Mouse (Mus musculus): ENCODE results near the gene Wdfy3. TPM values are rescaled to one million over a fixed set of nuclear protein-coding genes. Genes with fewer than 3 reads are reported as not detected.
A peak's percentile ranks its signal among the peaks of the same experiment; 100 is the strongest.
"Not testable (repeated sequence)": the region's sequence is repeated elsewhere in the genome, so short reads cannot be mapped to it uniquely, and the experiment has no call there.

Gene Wdfy3
- 8.0 and 9.3 TPM in 2 replicates for polyA plus RNA-seq (2015; fragmentation: Nextera tagmentation; extraction: Ambion mirVana)

- H3K27ac ChIP-seq (ENCODE audit: low read length), result peak within 1 kb of the TSS; percentile 91
- H3K4me1 ChIP-seq (ENCODE audit: control insufficient read depth, insufficient read depth, low read length), result peaks cover 10% of the 10 kb centered on the region; the same call in 1 of the 2 replicates
- peak within 1 kb of the TSS; percentile 98 for H3K9ac ChIP-seq (ENCODE audit: low read length)
- ATAC-seq (replicated peaks; ENCODE audit: extremely low read depth, insufficient read depth, low FRiP score), result peak; percentile 94
- H3K27me3 ChIP-seq (ENCODE audit: control insufficient read depth, insufficient read depth, low read length), result no peaks in the 10 kb centered on the region
- peak within 1 kb of the TSS; percentile 75 for H3K4me2 ChIP-seq (ENCODE audit: low read depth, low read length)
- no peaks in the 10 kb centered on the region for H3K36me3 ChIP-seq (ENCODE audit: control insufficient read depth, insufficient read depth)
- peak within 1 kb of the TSS; percentile 93 for H3K4me3 ChIP-seq (ENCODE audit: low read length)
- under 1% methylated on average over 56 of the region's 62 CpGs for WGBS
- no peaks in the 10 kb centered on the region for H3K9me3 ChIP-seq (replicated peaks; ENCODE audit: control insufficient read depth, low read length)
Measured at GRCm38 (mm10) chr5:102069767-102070413, at the start of gene Wdfy3. TSS of gene Wdfy3 (minus strand) at chr5:102069921.

GRCm38 (mm10) chr5:102113009-102113408 lies 43.3 kb upstream of the Wdfy3 start:
- no peaks in the 10 kb centered on the region for H3K9me3 ChIP-seq (replicated peaks; ENCODE audit: control insufficient read depth, low read length)
- peak overlapping the region; percentile 53 for H3K4me2 ChIP-seq (ENCODE audit: low read depth, low read length)
- no peak overlapping the region for H3K27ac ChIP-seq (ENCODE audit: low read length)
- no peaks in the 10 kb centered on the region for H3K36me3 ChIP-seq (ENCODE audit: control insufficient read depth, insufficient read depth)
- ATAC-seq (replicated peaks; ENCODE audit: extremely low read depth, insufficient read depth, low FRiP score), result 0 out of 2 replicates have a peak, but pooled peaks have one; percentile 18
- 16% methylated on average over 14 of the region's 14 CpGs for WGBS
- H3K27me3 ChIP-seq (ENCODE audit: control insufficient read depth, insufficient read depth, low read length), result no peaks in the 10 kb centered on the region
- peaks cover 3% of the 10 kb centered on the region; the same call in 1 of the 2 replicates for H3K4me1 ChIP-seq (ENCODE audit: control insufficient read depth, insufficient read depth, low read length)
- peak overlapping the region; percentile 28 for H3K4me3 ChIP-seq (ENCODE audit: low read length)
- H3K9ac ChIP-seq (ENCODE audit: low read length), result no peak overlapping the region

GRCm38 (mm10) chr5:102112034-102112433 lies 42.3 kb upstream of the Wdfy3 start:
- Histone ChIP-seq H3K9me3 (replicated peaks; ENCODE audit: control insufficient read depth, low read length) (no peaks in the 10 kb centered on the region), H3K9ac (ENCODE audit: low read length) (no peak overlapping the region), H3K4me1 (ENCODE audit: control insufficient read depth, insufficient read depth, low read length) (peaks cover 3% of the 10 kb centered on the region; the same call in 1 of the 2 replicates), H3K4me2 (ENCODE audit: low read depth, low read length) (no peak overlapping the region), H3K36me3 (ENCODE audit: control insufficient read depth, insufficient read depth) (no peaks in the 10 kb centered on the region), H3K4me3 (ENCODE audit: low read length) (no peak overlapping the region), H3K27me3 (ENCODE audit: control insufficient read depth, insufficient read depth, low read length) (no peaks in the 10 kb centered on the region), H3K27ac (ENCODE audit: low read length) (no peak overlapping the region)
- ATAC-seq (replicated peaks; ENCODE audit: extremely low read depth, insufficient read depth, low FRiP score), result no peak
- 61% methylated on average over 7 of the region's 7 CpGs for WGBS

- H3K9me3 ChIP-seq (replicated peaks; ENCODE audit: control insufficient read depth, low read length), result no peaks in the 10 kb centered on the region
- H3K4me3 ChIP-seq (ENCODE audit: low read length), result no peak overlapping the region
- no peak overlapping the region for H3K9ac ChIP-seq (ENCODE audit: low read length)
- no peak overlapping the region for H3K4me2 ChIP-seq (ENCODE audit: low read depth, low read length)
- 82% methylated on average over 7 of the region's 7 CpGs for WGBS
- H3K36me3 ChIP-seq (ENCODE audit: control insufficient read depth, insufficient read depth), result no peaks in the 10 kb centered on the region
- no peak for ATAC-seq (replicated peaks; ENCODE audit: extremely low read depth, insufficient read depth, low FRiP score)
- no peaks in the 10 kb centered on the region for H3K27me3 ChIP-seq (ENCODE audit: control insufficient read depth, insufficient read depth, low read length)
- no peak overlapping the region for H3K27ac ChIP-seq (ENCODE audit: low read length)
- peaks cover 3% of the 10 kb centered on the region; the same call in 1 of the 2 replicates for H3K4me1 ChIP-seq (ENCODE audit: control insufficient read depth, insufficient read depth, low read length)
Measured at GRCm38 (mm10) chr5:102110031-102110430, 40.3 kb upstream of the Wdfy3 start.

GRCm38 (mm10) chr5:102105919-102106318 lies 36.2 kb upstream of the Wdfy3 start:
- Histone ChIP-seq H3K36me3 (ENCODE audit: control insufficient read depth, insufficient read depth) (no peaks in the 10 kb centered on the region), H3K4me2 (ENCODE audit: low read depth, low read length) (no peak overlapping the region), H3K4me3 (ENCODE audit: low read length) (no peak overlapping the region), H3K9ac (ENCODE audit: low read length) (no peak overlapping the region), H3K9me3 (replicated peaks; ENCODE audit: control insufficient read depth, low read length) (no peaks in the 10 kb centered on the region), H3K4me1 (ENCODE audit: control insufficient read depth, insufficient read depth, low read length) (no peaks in the 10 kb centered on the region; the same call in 1 of the 2 replicates), H3K27ac (ENCODE audit: low read length) (no peak overlapping the region), H3K27me3 (ENCODE audit: control insufficient read depth, insufficient read depth, low read length) (no peaks in the 10 kb centered on the region)
- ATAC-seq (replicated peaks; ENCODE audit: extremely low read depth, insufficient read depth, low FRiP score), result no peak
- WGBS, result 73% methylated on average over 3 of the region's 3 CpGs

GRCm38 (mm10) chr5:102101815-102102214 lies 32.1 kb upstream of the Wdfy3 start:
- not testable (repeated sequence) for ATAC-seq (replicated peaks; ENCODE audit: extremely low read depth, insufficient read depth, low FRiP score); H3K4me3 ChIP-seq (ENCODE audit: low read length); H3K9ac ChIP-seq (ENCODE audit: low read length); H3K4me1 ChIP-seq (ENCODE audit: control insufficient read depth, insufficient read depth, low read length); H3K36me3 ChIP-seq (ENCODE audit: control insufficient read depth, insufficient read depth); H3K27me3 ChIP-seq (ENCODE audit: control insufficient read depth, insufficient read depth, low read length); H3K9me3 ChIP-seq (replicated peaks; ENCODE audit: control insufficient read depth, low read length); H3K4me2 ChIP-seq (ENCODE audit: low read depth, low read length); H3K27ac ChIP-seq (ENCODE audit: low read length)
- 66% methylated on average over 1 of the region's 1 CpGs for WGBS

- 71% methylated on average over 21 of the region's 21 CpGs for WGBS
- no peaks in the 10 kb centered on the region for H3K27me3 ChIP-seq (ENCODE audit: control insufficient read depth, insufficient read depth, low read length)
- H3K36me3 ChIP-seq (ENCODE audit: control insufficient read depth, insufficient read depth), result no peaks in the 10 kb centered on the region
- no peaks in the 10 kb centered on the region for H3K9me3 ChIP-seq (replicated peaks; ENCODE audit: control insufficient read depth, low read length)
- no peaks in the 10 kb centered on the region; the same call in 1 of the 2 replicates for H3K4me1 ChIP-seq (ENCODE audit: control insufficient read depth, insufficient read depth, low read length)
- ATAC-seq (replicated peaks; ENCODE audit: extremely low read depth, insufficient read depth, low FRiP score), result no peak
- H3K9ac ChIP-seq (ENCODE audit: low read length), result no peak overlapping the region
- H3K27ac ChIP-seq (ENCODE audit: low read length), result no peak overlapping the region
- no peak overlapping the region for H3K4me3 ChIP-seq (ENCODE audit: low read length)
- H3K4me2 ChIP-seq (ENCODE audit: low read depth, low read length), result no peak overlapping the region
Measured at GRCm38 (mm10) chr5:102100246-102101241, 30.8 kb upstream of the Wdfy3 start.

GRCm38 (mm10) chr5:102095576-102095975 lies 25.9 kb upstream of the Wdfy3 start:
- H3K36me3 ChIP-seq (ENCODE audit: control insufficient read depth, insufficient read depth), result no peaks in the 10 kb centered on the region
- H3K27me3 ChIP-seq (ENCODE audit: control insufficient read depth, insufficient read depth, low read length), result no peaks in the 10 kb centered on the region
- H3K9ac ChIP-seq (ENCODE audit: low read length), result no peak overlapping the region
- no peak overlapping the region for H3K4me2 ChIP-seq (ENCODE audit: low read depth, low read length)
- 83% methylated on average over 4 of the region's 4 CpGs for WGBS
- ATAC-seq (replicated peaks; ENCODE audit: extremely low read depth, insufficient read depth, low FRiP score), result no peak
- H3K4me3 ChIP-seq (ENCODE audit: low read length), result no peak overlapping the region
- no peak overlapping the region for H3K27ac ChIP-seq (ENCODE audit: low read length)
- no peaks in the 10 kb centered on the region for H3K9me3 ChIP-seq (replicated peaks; ENCODE audit: control insufficient read depth, low read length)
- H3K4me1 ChIP-seq (ENCODE audit: control insufficient read depth, insufficient read depth, low read length), result no peaks in the 10 kb centered on the region

- no peak overlapping the region for H3K27ac ChIP-seq (ENCODE audit: low read length)
- no peaks in the 10 kb centered on the region for H3K4me1 ChIP-seq (ENCODE audit: control insufficient read depth, insufficient read depth, low read length)
- 68% methylated on average over 3 of the region's 3 CpGs for WGBS
- H3K4me3 ChIP-seq (ENCODE audit: low read length), result no peak overlapping the region
- no peaks in the 10 kb centered on the region for H3K36me3 ChIP-seq (ENCODE audit: control insufficient read depth, insufficient read depth)
- H3K4me2 ChIP-seq (ENCODE audit: low read depth, low read length), result no peak overlapping the region
- no peak for ATAC-seq (replicated peaks; ENCODE audit: extremely low read depth, insufficient read depth, low FRiP score)
- H3K27me3 ChIP-seq (ENCODE audit: control insufficient read depth, insufficient read depth, low read length), result no peaks in the 10 kb centered on the region
- no peaks in the 10 kb centered on the region for H3K9me3 ChIP-seq (replicated peaks; ENCODE audit: control insufficient read depth, low read length)
- no peak overlapping the region for H3K9ac ChIP-seq (ENCODE audit: low read length)
Measured at GRCm38 (mm10) chr5:102090686-102091085, 21.0 kb upstream of the Wdfy3 start.

Measured in heart, embryonic 16.5 days (tissue).